Mouse (Mus musculus) ES-E14 (cell line): ENCODE data around the gene Efna3. TPM values are rescaled to one million over a fixed set of nuclear protein-coding genes. Genes with fewer than 3 reads are reported as not detected.

Experiments
- DNase-seq: peaks from one replicate; pipeline ENCODE4 v3.0.0-alpha.2; 2013; ENCODE audit warnings: low read depth, low spot score
- H3K27ac ChIP-seq: 2 replicates; pipeline ENCODE4 v1.5.1; 2012; ENCODE audit warnings: low read depth, mild to moderate bottlenecking, low read length, moderate library complexity, mixed read lengths; ENCODE audit not compliant: poor library complexity, insufficient read depth, severe bottlenecking
- H3K36me3 ChIP-seq: 2 replicates; pipeline ENCODE4 v1.6.1; 2012; ENCODE audit warnings: mild to moderate bottlenecking, low read length, moderate library complexity, mixed read lengths; ENCODE audit not compliant: control insufficient read depth, poor library complexity, insufficient read depth, severe bottlenecking
- H3K4me1 ChIP-seq, 2 experiments: fragments of 150-350 bp in 1 of 2; sonication (generic) in 1 of 2; 2 replicates each; pipeline ENCODE4 v1.6.1; 2012; ENCODE audit warnings: low read length in 2 of 2, mild to moderate bottlenecking in 1 of 2, mixed read lengths in 1 of 2; ENCODE audit not compliant: control insufficient read depth in 2 of 2, insufficient read depth in 2 of 2, poor library complexity in 1 of 2
- H3K4me3 ChIP-seq, 2 experiments: fragments of 150-350 bp in 1 of 2; sonication (generic) in 1 of 2; 2 replicates each; pipeline ENCODE4 v1.5.1; 2012; ENCODE audit warnings: low read length in 2 of 2, low read depth in 1 of 2, mild to moderate bottlenecking in 1 of 2, mixed read lengths in 1 of 2; ENCODE audit not compliant: insufficient read depth in 1 of 2, poor library complexity in 1 of 2, severe bottlenecking in 1 of 2
- H3K9ac ChIP-seq: 2 replicates; pipeline ENCODE4 v1.6.1; 2012; ENCODE audit warnings: low read depth, mild to moderate bottlenecking, low read length, mixed read lengths; ENCODE audit not compliant: poor library complexity, insufficient read depth, severe bottlenecking
- H3K9me3 ChIP-seq: fragments of 150-350 bp; sonication (generic); 2 replicates; pipeline ENCODE4 v1.6.1; 2012; ENCODE audit warnings: low read depth, mild to moderate bottlenecking, low read length; ENCODE audit not compliant: control insufficient read depth, insufficient read depth
- CHD2 ChIP-seq: IDR thresholded peaks from 2 replicates; pipeline ENCODE4 v1.6.1; 2014; ENCODE audit warnings: mild to moderate bottlenecking, low read depth, low read length, inconsistent platforms
- HCFC1 ChIP-seq: IDR thresholded peaks from 2 replicates; pipeline ENCODE4 v1.6.1; 2012; ENCODE audit warnings: low read length, inconsistent platforms, borderline replicate concordance; ENCODE audit not compliant: insufficient read depth
- MAFK ChIP-seq: IDR thresholded peaks from 2 replicates; pipeline ENCODE4 v1.6.1; 2014; ENCODE audit warnings: mild to moderate bottlenecking, low read depth, low read length, inconsistent platforms; ENCODE audit not compliant: insufficient read depth
- ZC3H11A ChIP-seq: IDR thresholded peaks from 2 replicates; pipeline ENCODE4 v1.6.1; 2012; ENCODE audit warnings: low read depth, mild to moderate bottlenecking, inconsistent platforms, low read length, borderline replicate concordance
- ZNF384 ChIP-seq: IDR thresholded peaks from 2 replicates; pipeline ENCODE4 v1.6.1; 2012; ENCODE audit warnings: low read depth, low read length, inconsistent platforms
- in situ Hi-C, 2 experiments: fragments of 600-800 bp; cut with MboI; formaldehyde crosslinking; loops; one replicate each; pipeline ENCODE4 v1.15.1; 2025; ENCODE audit warnings: low sequenced_read_pairs in 2 of 2, inconsistent platforms in 1 of 2; ENCODE audit not compliant: unreplicated experiment in 2 of 2
- total RNA-seq: library from RNA; depleted of rRNA; stranded (reverse); fragments of 300-350 nt; gene quantifications from 2 replicates; pipeline ENCODE4 v1.2.3, GENCODE M21; 2012

The Efna3 gene
- total RNA-seq, 1 experiment = 7.5 TPM

- peaks cover 3 to 17% of the 10 kb centered on the region in 2 experiments; a peak in 3 of 4 replicates for H3K4me1 ChIP-seq
- no peak overlapping the region for H3K4me3 ChIP-seq
- TF ChIP-seq CHD2 = no peak
- TF ChIP-seq ZC3H11A = no peak
- TF ChIP-seq MAFK = no peak
- no peak for TF ChIP-seq ZNF384
- no peak for TF ChIP-seq HCFC1
- DNase-seq = no peak
- H3K36me3 ChIP-seq = peaks cover 2% of the 10 kb centered on the region; the same call in 1 of the 2 replicates
- no peaks in the 10 kb centered on the region for H3K9me3 ChIP-seq
- in situ Hi-C loops = no loop called here
- no peak overlapping the region for H3K27ac ChIP-seq
- no peak overlapping the region for H3K9ac ChIP-seq
Measured at GRCm38 (mm10) chr3:89276061-89276460, 46.7 kb downstream of the Efna3 start.

DNA sequence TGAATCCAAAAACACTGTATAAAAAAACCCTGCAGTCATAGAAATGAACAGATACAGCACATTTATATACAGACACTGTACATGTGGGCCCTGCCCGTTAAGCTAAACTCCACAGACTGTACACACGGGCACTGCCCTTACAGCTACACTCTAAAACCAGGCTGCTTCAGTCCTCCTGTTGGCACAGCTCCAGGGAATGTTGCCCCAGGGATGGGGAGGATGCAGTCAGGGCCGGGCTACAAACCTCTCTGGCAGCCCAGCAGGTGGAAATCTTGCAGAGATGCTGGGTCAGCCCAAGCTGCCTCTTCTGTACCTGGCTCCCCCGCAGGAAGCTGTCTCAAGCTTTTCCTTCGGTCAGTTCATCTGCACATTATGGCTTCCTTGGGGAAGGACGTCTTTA is 51.0 kb downstream of the Efna3 start:
- Histone ChIP-seq H3K4me1 (peaks cover 5 to 16% of the 10 kb centered on the region in 2 experiments; a peak in 3 of 4 replicates), H3K4me3 (no peak overlapping the region), H3K36me3 (peaks cover 2% of the 10 kb centered on the region; the same call in 1 of the 2 replicates), H3K27ac (no peak overlapping the region), H3K9ac (no peak overlapping the region), H3K9me3 (no peaks in the 10 kb centered on the region)
- in situ Hi-C loops = no loop called here
- TF ChIP-seq MAFK = no peak
- no peak for TF ChIP-seq ZNF384
- no peak for TF ChIP-seq ZC3H11A
- TF ChIP-seq HCFC1 = no peak
- TF ChIP-seq CHD2 = no peak
- DNase-seq = no peak

- Histone ChIP-seq H3K9me3 (no peaks in the 10 kb centered on the region), H3K27ac (no peak overlapping the region), H3K9ac (peak overlapping the region; percentile 67; the same call in 1 of the 2 replicates), H3K4me1 (peaks cover 5 to 16% of the 10 kb centered on the region in 2 experiments; a peak in 3 of 4 replicates), H3K4me3 (peak overlapping the region; percentile 60 to 62; a peak in 1 of 4 replicates), H3K36me3 (peaks cover 2% of the 10 kb centered on the region; the same call in 1 of the 2 replicates)
- in situ Hi-C loops = no loop called here
- DNase-seq = no peak
- TF ChIP-seq CHD2 (no peak), ZC3H11A (no peak), ZNF384 (no peak), HCFC1 (no peak), MAFK (no peak)
Measured at GRCm38 (mm10) chr3:89270891-89271290, 51.9 kb downstream of the Efna3 start.

- TF ChIP-seq MAFK = no peak
- no peak for TF ChIP-seq ZC3H11A
- no peak for TF ChIP-seq CHD2
- TF ChIP-seq ZNF384 = no peak
- no peak for TF ChIP-seq HCFC1
- in situ Hi-C loops = no loop called here
- H3K9me3 ChIP-seq = no peaks in the 10 kb centered on the region
- peak within 1 kb of the TSS; percentile 60 to 62 for H3K4me3 ChIP-seq
- no peak within 1 kb of the TSS for H3K27ac ChIP-seq
- H3K9ac ChIP-seq = peak within 1 kb of the TSS; percentile 67
- peaks cover 5 to 16% of the 10 kb centered on the region in 2 experiments; a peak in 3 of 4 replicates for H3K4me1 ChIP-seq
- DNase-seq = no peak
- peaks cover 2% of the 10 kb centered on the region; the same call in 1 of the 2 replicates for H3K36me3 ChIP-seq
Measured at GRCm38 (mm10) chr3:89270051-89270755, 52.6 kb downstream of the Efna3 start, which contains the start of gene Slc50a1. Slc50a1 (minus strand) TSS chr3:89270570.
